Mouse (Mus musculus) embryonic facial prominence, embryonic 15.5 days (tissue): ENCODE measurements around the gene Rasa1. TPM values are rescaled to one million over a fixed set of nuclear protein-coding genes. Genes with fewer than 3 reads are reported as not detected.

Experiments
- ATAC-seq: fragments of 200-750 bp; cut with Nextera tagmentation; 2 replicates; pipeline ENCODE4 v1.8.0; 2017; ENCODE audit warnings: low read depth, moderate TSS enrichment; ENCODE audit not compliant: insufficient number of reproducible peaks, low FRiP score, low TSS enrichment
- H3K27ac ChIP-seq: fragments of 300-500 bp; sonication (generic); replicated peaks from 2 replicates; pipeline ENCODE4 v1.5.1; 2015; ENCODE audit warnings: mild to moderate bottlenecking, inconsistent platforms
- H3K27me3 ChIP-seq: fragments of 300-500 bp; sonication (generic); 2 replicates; pipeline ENCODE4 v1.6.1; 2015; ENCODE audit warnings: inconsistent platforms
- H3K36me3 ChIP-seq: fragments of 300-500 bp; sonication (generic); 2 replicates; pipeline ENCODE4 v1.6.1; 2015; ENCODE audit warnings: mild to moderate bottlenecking, inconsistent platforms
- H3K4me1 ChIP-seq: fragments of 300-500 bp; sonication (generic); 2 replicates; pipeline ENCODE4 v1.6.1; 2015; ENCODE audit warnings: inconsistent platforms
- H3K4me2 ChIP-seq: fragments of 300-500 bp; sonication (generic); replicated peaks from 2 replicates; pipeline ENCODE4 v1.6.1; 2015; ENCODE audit warnings: mild to moderate bottlenecking, inconsistent platforms
- H3K4me3 ChIP-seq: fragments of 300-500 bp; sonication (generic); replicated peaks from 2 replicates; pipeline ENCODE4 v1.5.1; 2015; ENCODE audit warnings: mild to moderate bottlenecking, inconsistent platforms
- H3K9ac ChIP-seq: fragments of 300-500 bp; sonication (generic); 2 replicates; pipeline ENCODE4 v1.6.1; 2015; ENCODE audit warnings: inconsistent platforms
- H3K9me3 ChIP-seq: fragments of 300-500 bp; sonication (generic); replicated peaks from 2 replicates; pipeline ENCODE4 v1.6.1; 2016; ENCODE audit warnings: inconsistent platforms
- WGBS: fragments of 180-500 bp; shearing (Covaris S2); methylation state at CpG from one replicate; pipeline ENCODE4 v1.1.7; 2015; 5-methylcytosine and 5-hydroxymethylcytosine counted together
- polyA plus RNA-seq: library from polyadenylated mRNA; unstranded; fragments of >200 nt; fragmentation: Nextera tagmentation; extraction: Ambion mirVana; gene quantifications from 2 replicates; pipeline ENCODE4 v1.2.1, GENCODE M21; 2015

Gene Rasa1
- polyA plus RNA-seq: 43.8 and 49.0 TPM in 2 replicates

DNA sequence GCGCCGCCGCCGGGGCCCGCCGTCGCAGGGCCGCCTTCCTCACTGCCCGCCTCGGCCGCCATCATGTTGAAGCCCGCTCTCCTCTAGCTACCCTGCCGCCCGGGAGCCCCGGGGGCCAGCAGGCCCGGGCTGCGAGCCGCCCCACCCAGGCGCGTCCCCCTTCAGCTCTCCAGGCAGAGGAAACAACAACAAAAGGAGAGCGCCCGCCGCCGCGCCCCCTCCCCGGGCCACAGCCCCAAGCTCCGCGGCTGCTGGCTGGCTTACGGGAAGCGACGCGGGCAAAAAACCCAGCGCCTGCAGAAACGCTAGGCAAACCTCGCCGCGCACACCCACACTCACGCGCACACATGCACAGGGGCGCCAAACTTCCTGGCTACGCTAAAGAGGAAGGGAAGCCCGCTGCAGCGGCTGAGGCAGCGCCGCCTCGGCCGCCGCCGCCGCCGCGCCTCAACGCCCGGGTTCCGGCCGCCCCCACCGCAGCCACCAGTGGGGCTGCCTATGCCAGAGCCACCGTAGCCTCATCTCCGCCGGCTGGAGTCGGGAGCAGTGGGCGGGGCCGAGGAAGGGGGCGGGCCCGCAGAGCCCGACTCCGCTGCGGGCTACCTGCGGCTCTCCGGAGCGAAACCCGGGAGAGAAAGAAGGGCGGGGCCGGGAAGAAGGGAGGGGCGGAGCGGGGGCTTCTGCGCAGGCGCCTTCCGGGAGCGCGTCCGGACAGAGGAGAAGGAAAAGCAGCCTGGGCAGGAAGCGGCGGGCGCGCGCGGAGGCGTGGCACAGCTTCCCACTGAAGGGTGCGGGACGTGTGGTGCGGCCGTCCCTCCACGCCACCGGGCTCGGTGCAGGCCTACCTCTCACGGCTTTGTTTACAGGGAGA lies at the start of gene Rasa1:
Rasa1 (minus strand) TSS at position 288 of the 871 bp plus-strand sequence.
- Histone ChIP-seq H3K27me3 (no peaks in the 10 kb centered on the region), H3K9me3 (no peaks in the 10 kb centered on the region), H3K36me3 (no peaks in the 10 kb centered on the region), H3K27ac (peak within 1 kb of the TSS; percentile 99), H3K4me2 (peak within 1 kb of the TSS; percentile 60), H3K4me3 (peak within 1 kb of the TSS; percentile 94), H3K4me1 (peaks cover 4% of the 10 kb centered on the region; the same call in 1 of the 2 replicates), H3K9ac (peak within 1 kb of the TSS; percentile 97)
- under 1% methylated on average over 94 of the region's 97 CpGs for WGBS
- peak; percentile 99 for ATAC-seq

- Histone ChIP-seq H3K9ac (no peak overlapping the region), H3K36me3 (no peaks in the 10 kb centered on the region), H3K4me1 (no peaks in the 10 kb centered on the region), H3K27me3 (no peaks in the 10 kb centered on the region), H3K4me3 (no peak overlapping the region), H3K27ac (no peak overlapping the region), H3K9me3 (no peaks in the 10 kb centered on the region), H3K4me2 (no peak overlapping the region)
- WGBS: 70% methylated on average over 2 of the region's 2 CpGs
- ATAC-seq: no peak
Measured at GRCm38 (mm10) chr13:85311547-85311946, 22.6 kb upstream of the Rasa1 start.

- H3K9ac ChIP-seq: no peak overlapping the region
- no peak for ATAC-seq
- no peaks in the 10 kb centered on the region for H3K36me3 ChIP-seq
- no peaks in the 10 kb centered on the region for H3K9me3 ChIP-seq
- H3K4me1 ChIP-seq: no peaks in the 10 kb centered on the region
- H3K4me2 ChIP-seq: no peak overlapping the region
- no peaks in the 10 kb centered on the region for H3K27me3 ChIP-seq
- H3K4me3 ChIP-seq: no peak overlapping the region
- 40% methylated on average over 5 of the region's 5 CpGs for WGBS
- H3K27ac ChIP-seq: no peak overlapping the region
Measured at GRCm38 (mm10) chr13:85310968-85311367, 22.0 kb upstream of the Rasa1 start.

DNA sequence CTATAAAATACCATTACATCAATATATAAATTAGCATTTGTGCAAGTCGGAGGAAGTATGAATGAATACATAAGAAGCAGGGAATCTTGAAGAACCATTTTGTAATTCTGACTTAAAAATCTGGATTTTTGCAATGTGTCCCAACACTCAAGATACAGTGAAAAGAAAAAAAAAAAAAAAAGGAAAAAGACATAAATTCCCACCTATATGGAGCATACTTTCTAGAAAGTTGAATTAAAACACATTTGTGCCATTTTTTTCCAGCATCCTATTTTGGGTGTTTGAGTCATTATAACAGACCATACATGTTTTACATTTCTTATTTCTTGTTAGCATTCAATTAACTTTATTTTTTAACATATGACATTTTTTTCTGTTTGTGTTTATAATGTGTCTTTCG lies 21.6 kb upstream of the Rasa1 start:
- no peaks in the 10 kb centered on the region for H3K36me3 ChIP-seq
- H3K4me2 ChIP-seq: no peak overlapping the region
- H3K9me3 ChIP-seq: no peaks in the 10 kb centered on the region
- H3K9ac ChIP-seq: no peak overlapping the region
- H3K27me3 ChIP-seq: no peaks in the 10 kb centered on the region
- ATAC-seq: no peak
- no peak overlapping the region for H3K4me3 ChIP-seq
- H3K4me1 ChIP-seq: no peaks in the 10 kb centered on the region
- H3K27ac ChIP-seq: no peak overlapping the region
- 80% methylated on average over 2 of the region's 2 CpGs for WGBS

- no peak overlapping the region for H3K9ac ChIP-seq
- no peak overlapping the region for H3K27ac ChIP-seq
- H3K36me3 ChIP-seq: no peaks in the 10 kb centered on the region
- no peak overlapping the region for H3K4me2 ChIP-seq
- no peaks in the 10 kb centered on the region for H3K4me1 ChIP-seq
- no peak for ATAC-seq
- H3K4me3 ChIP-seq: no peak overlapping the region
- H3K9me3 ChIP-seq: no peaks in the 10 kb centered on the region
- H3K27me3 ChIP-seq: no peaks in the 10 kb centered on the region
Measured at GRCm38 (mm10) chr13:85306039-85306438, 17.1 kb upstream of the Rasa1 start.

DNA sequence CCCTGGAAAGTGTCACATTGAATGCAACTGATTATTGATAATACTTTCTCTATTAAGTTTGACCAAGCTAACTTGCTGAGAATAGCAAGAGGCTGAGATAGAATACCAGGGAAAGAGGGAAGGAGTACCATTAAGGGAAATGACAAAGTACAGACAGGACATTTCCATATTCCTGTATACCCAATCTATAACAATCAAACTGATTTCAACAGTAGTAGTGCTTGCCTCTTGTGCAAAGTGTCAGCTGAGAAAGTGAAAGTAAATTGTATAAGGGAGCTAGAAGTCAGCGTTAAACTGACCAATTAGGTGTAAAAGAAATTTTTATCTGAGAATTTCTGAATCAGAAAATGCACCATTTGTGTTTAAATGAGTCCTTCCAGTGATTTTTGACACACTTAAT lies 1.7 kb upstream of the Rasa1 start:
- WGBS: 80% methylated on average over 1 of the region's 1 CpGs
- ATAC-seq: no peak
- H3K4me1 ChIP-seq: peaks cover 4% of the 10 kb centered on the region; the same call in 1 of the 2 replicates
- no peak overlapping the region for H3K9ac ChIP-seq
- H3K27ac ChIP-seq: no peak overlapping the region
- no peaks in the 10 kb centered on the region for H3K9me3 ChIP-seq
- H3K4me2 ChIP-seq: no peak overlapping the region
- H3K36me3 ChIP-seq: no peaks in the 10 kb centered on the region
- no peak overlapping the region for H3K4me3 ChIP-seq
- no peaks in the 10 kb centered on the region for H3K27me3 ChIP-seq

DNA sequence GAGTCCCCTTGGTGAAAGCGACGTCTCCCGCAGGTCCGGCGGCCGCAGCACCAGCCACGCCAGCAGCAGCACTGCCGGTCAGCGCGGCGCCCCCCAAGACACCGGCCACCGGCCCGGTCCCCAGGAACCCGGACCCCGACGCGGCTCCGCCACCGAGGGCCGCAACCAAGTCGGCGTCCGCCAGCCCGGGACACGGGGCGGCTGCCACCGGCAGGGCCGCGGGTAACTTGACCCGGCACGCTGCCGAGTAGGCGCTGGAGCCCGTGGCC lies 422 bp downstream of the Rasa1 start:
- no peaks in the 10 kb centered on the region for H3K36me3 ChIP-seq
- peak overlapping the region; percentile 94 for H3K4me3 ChIP-seq
- ATAC-seq: no peak
- H3K9ac ChIP-seq: peak overlapping the region; percentile 97
- H3K27me3 ChIP-seq: no peaks in the 10 kb centered on the region
- H3K27ac ChIP-seq: peak overlapping the region; percentile 99
- under 1% methylated on average over 34 of the region's 35 CpGs for WGBS
- H3K4me2 ChIP-seq: peak overlapping the region; percentile 60
- no peaks in the 10 kb centered on the region for H3K9me3 ChIP-seq
- H3K4me1 ChIP-seq: peaks cover 4% of the 10 kb centered on the region; the same call in 1 of the 2 replicates

DNA sequence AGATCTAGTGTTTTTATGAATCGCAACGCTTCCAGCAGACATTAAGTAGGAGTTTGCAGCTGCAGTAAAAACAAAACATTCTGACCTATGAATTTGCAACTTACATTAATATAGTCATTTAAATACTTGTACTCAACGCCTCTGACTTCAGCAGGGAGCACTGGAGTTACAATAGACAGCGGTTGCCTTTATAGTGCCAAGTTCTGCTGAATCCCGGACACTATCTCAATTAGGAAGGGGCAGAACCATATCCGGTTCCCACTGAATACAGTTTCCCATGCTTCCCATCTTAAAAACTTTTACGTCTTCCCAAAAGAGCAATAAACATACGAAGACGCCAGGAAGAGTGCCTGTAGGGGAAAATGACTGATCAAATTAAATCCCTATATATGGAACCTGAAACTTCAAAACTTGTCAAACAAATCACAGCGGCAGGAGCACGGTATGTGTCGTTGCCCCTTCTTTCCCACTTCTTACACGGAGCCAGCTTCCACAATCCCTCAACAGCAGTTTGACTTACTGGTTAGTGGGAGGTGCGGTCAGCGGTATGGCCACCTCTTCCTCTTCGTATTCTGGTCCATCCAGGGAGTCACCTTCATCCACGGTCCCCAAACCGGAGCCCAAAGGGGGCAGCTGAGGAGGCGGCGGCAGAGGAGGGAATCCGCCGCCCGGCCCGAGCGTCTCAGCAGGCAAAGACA lies 905 bp downstream of the Rasa1 start:
- Histone ChIP-seq H3K27ac (peak overlapping the region; percentile 99), H3K9ac (peak overlapping the region; percentile 97), H3K4me2 (peak overlapping the region; percentile 60), H3K27me3 (no peaks in the 10 kb centered on the region), H3K9me3 (no peaks in the 10 kb centered on the region), H3K4me1 (peaks cover 4% of the 10 kb centered on the region; the same call in 1 of the 2 replicates), H3K36me3 (no peaks in the 10 kb centered on the region), H3K4me3 (peak overlapping the region; percentile 94)
- WGBS: under 1% methylated on average over 25 of the region's 25 CpGs
- ATAC-seq: no peak

- Histone ChIP-seq H3K4me2 (no peak overlapping the region), H3K27me3 (no peaks in the 10 kb centered on the region), H3K9ac (no peak overlapping the region), H3K27ac (no peak overlapping the region), H3K9me3 (no peaks in the 10 kb centered on the region), H3K36me3 (no peaks in the 10 kb centered on the region), H3K4me1 (peaks cover 4% of the 10 kb centered on the region; the same call in 1 of the 2 replicates), H3K4me3 (no peak overlapping the region)
- ATAC-seq: no peak
Measured at GRCm38 (mm10) chr13:85282626-85283025, 6.3 kb downstream of the Rasa1 start.

GRCm38 (mm10) chr13:85278951-85279350 lies 10.0 kb downstream of the Rasa1 start:
- Histone ChIP-seq H3K27me3 (no peaks in the 10 kb centered on the region), H3K9me3 (no peaks in the 10 kb centered on the region), H3K4me2 (no peak overlapping the region), H3K9ac (no peak overlapping the region), H3K27ac (no peak overlapping the region), H3K4me3 (no peak overlapping the region), H3K4me1 (no peaks in the 10 kb centered on the region), H3K36me3 (no peaks in the 10 kb centered on the region)
- ATAC-seq: no peak

GRCm38 (mm10) chr13:85274572-85274971 lies 14.4 kb downstream of the Rasa1 start:
- Histone ChIP-seq H3K4me3 (no peak overlapping the region), H3K4me2 (no peak overlapping the region), H3K9me3 (no peaks in the 10 kb centered on the region), H3K9ac (no peak overlapping the region), H3K27me3 (no peaks in the 10 kb centered on the region), H3K4me1 (no peaks in the 10 kb centered on the region), H3K27ac (no peak overlapping the region), H3K36me3 (no peaks in the 10 kb centered on the region)
- WGBS: 88% methylated on average over 1 of the region's 1 CpGs
- no peak for ATAC-seq
